Mouse (Mus musculus) yolk sac, embryonic 10.5 days (tissue): ENCODE results near the gene Cdkl4.
"Not testable (repeated sequence)": the region's sequence is repeated elsewhere in the genome, so short reads cannot be mapped to it uniquely, and the experiment has no call there.

Source experiments
- DNase-seq: peaks from one replicate; pipeline ENCODE4 v3.0.0-alpha.2; 2017; ENCODE audit warnings: low spot score

Cdkl4 gene

GRCm38 (mm10) chr17:80577639-80578038 lies at the start of gene Cdkl4:
Gene Cdkl4, minus strand, starts transcription at chr17:80577813.
- DNase-seq, result no peak

GRCm38 (mm10) chr17:80624979-80625378 lies 47.4 kb upstream of the Cdkl4 start:
- no peak for DNase-seq

- DNase-seq, result no peak
Observed at GRCm38 (mm10) chr17:80621691-80622090, 44.1 kb upstream of the Cdkl4 start.

GRCm38 (mm10) chr17:80620786-80621423 lies 43.3 kb upstream of the Cdkl4 start:
- DNase-seq, result no peak

GRCm38 (mm10) chr17:80619556-80619955 lies 41.9 kb upstream of the Cdkl4 start:
- DNase-seq, result no peak

GRCm38 (mm10) chr17:80618890-80619289 lies 41.3 kb upstream of the Cdkl4 start:
- no peak for DNase-seq

GRCm38 (mm10) chr17:80603806-80604205 lies 26.2 kb upstream of the Cdkl4 start:
- no peak for DNase-seq

GRCm38 (mm10) chr17:80603079-80603625 lies 25.5 kb upstream of the Cdkl4 start:
- DNase-seq, result no peak

GRCm38 (mm10) chr17:80601371-80601770 lies 23.8 kb upstream of the Cdkl4 start:
- no peak for DNase-seq

GRCm38 (mm10) chr17:80583051-80583450 lies 5.4 kb upstream of the Cdkl4 start:
- DNase-seq, result no peak

GRCm38 (mm10) chr17:80579901-80580300 lies 2.3 kb upstream of the Cdkl4 start:
- DNase-seq, result no peak

- no peak for DNase-seq
Observed at GRCm38 (mm10) chr17:80579089-80579488, 1.5 kb upstream of the Cdkl4 start.

- DNase-seq, result no peak
Observed at GRCm38 (mm10) chr17:80578041-80578440, 428 bp upstream of the Cdkl4 start.

- DNase-seq, result peak; percentile 47
Observed at GRCm38 (mm10) chr17:80577214-80577613, 399 bp downstream of the Cdkl4 start.

GRCm38 (mm10) chr17:80575008-80575407 lies 2.6 kb downstream of the Cdkl4 start:
- peak; percentile 42 for DNase-seq

- no peak for DNase-seq
Observed at GRCm38 (mm10) chr17:80574471-80574965, 3.1 kb downstream of the Cdkl4 start.

GRCm38 (mm10) chr17:80572187-80572935 lies 5.3 kb downstream of the Cdkl4 start:
- DNase-seq, result peak; percentile 50

- DNase-seq, result no peak
Observed at GRCm38 (mm10) chr17:80571460-80571859, 6.2 kb downstream of the Cdkl4 start.

GRCm38 (mm10) chr17:80569718-80570117 lies 7.9 kb downstream of the Cdkl4 start:
- not testable (repeated sequence) for DNase-seq

- DNase-seq, result no peak
Observed at GRCm38 (mm10) chr17:80568842-80569601, 8.6 kb downstream of the Cdkl4 start.

- no peak for DNase-seq
Observed at GRCm38 (mm10) chr17:80568441-80568840, 9.2 kb downstream of the Cdkl4 start.

- DNase-seq, result no peak
Observed at GRCm38 (mm10) chr17:80564611-80564924, 13.0 kb downstream of the Cdkl4 start.
